Mouse (Mus musculus): Measurements from ENCODE around the gene Gm4869.
"Not testable (repeated sequence)": the region's sequence is repeated elsewhere in the genome, so short reads cannot be mapped to it uniquely, and the experiment has no call there.

The Gm4869 gene

DNA sequence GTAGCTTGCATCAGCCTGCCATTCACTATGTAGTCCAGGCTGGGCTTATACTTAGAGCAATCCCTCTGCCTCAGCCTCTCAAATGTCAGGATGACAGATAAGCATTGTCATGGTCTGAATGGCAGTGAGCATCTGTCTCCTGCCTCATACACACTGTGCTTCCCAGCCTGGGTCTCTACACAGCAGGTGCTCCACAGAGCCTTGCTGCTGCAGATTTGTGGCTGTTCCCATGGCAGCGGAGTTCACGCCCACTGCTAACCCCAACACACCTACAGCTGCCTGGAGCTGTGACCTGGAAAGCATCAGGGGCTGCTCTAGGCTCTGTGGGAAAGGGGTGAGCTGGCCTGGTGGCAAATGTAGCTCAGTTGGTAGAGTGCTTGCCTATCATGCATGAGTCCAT is 19.5 kb downstream of the Gm4869 start:
- peak; percentile 33 for DNase-seq (ENCODE audit: low spot score)

DNA sequence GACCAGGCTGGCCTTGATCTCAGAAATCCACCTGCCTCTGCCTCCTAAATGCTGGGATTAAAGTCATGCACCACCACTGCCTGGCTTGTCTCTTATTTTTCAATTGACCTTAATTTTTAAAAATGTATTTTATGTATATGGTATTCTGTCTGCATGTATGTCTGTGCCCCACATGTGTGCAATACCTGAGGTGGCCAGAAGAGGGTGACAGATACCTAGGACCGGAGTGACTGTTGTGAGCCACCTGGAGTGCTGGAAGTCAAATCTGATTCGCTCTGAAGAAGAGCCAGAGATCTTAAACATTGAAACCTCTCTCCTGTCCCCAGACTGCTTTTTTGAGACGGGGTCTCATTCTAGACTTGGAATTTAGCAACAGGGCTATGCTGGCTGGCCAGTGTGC is 26.9 kb downstream of the Gm4869 start:
- no peak for DNase-seq (ENCODE audit: low spot score)

DNA sequence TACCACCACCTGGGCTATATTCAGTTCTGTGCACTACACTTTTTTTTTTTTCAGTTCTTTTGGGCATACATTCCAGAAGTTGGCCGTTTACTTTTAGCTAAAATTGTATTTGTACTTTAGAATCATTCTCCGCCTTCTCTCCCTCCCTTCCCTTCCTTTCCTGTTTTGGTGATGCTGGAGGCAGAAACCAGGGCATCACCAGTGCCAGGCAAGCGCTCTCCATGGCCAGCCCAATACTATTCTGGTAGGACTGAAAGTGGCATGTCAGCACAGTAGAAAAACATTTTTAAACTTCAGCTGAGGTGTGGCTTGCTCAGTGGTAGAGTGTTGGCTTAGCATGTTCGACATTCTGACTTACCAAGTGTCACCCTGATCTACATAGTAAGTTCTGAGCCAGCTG is 36.0 kb downstream of the Gm4869 start:
- no peak for DNase-seq (ENCODE audit: low spot score)

DNA sequence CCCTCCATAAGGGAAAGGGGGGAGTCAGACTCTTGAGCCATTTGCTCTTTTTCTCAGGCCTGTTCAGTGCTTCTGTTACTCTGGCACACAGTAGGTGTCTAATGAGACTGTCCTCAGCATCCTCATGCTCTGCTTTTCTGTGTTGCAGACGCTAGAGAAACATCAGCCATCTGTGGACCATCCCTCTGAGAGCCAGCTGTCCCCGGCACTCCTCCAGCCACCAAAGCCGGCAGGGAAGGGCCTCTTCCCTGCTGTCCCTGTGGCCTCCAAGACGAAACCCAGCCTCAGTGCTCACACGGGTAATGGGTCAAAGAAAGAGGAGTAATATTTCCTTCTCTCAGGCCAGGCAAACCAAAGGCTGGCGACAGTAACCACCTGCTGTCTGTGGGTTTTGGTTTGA is 45.7 kb downstream of the Gm4869 start:
- no peak for DNase-seq (ENCODE audit: low spot score)

DNA sequence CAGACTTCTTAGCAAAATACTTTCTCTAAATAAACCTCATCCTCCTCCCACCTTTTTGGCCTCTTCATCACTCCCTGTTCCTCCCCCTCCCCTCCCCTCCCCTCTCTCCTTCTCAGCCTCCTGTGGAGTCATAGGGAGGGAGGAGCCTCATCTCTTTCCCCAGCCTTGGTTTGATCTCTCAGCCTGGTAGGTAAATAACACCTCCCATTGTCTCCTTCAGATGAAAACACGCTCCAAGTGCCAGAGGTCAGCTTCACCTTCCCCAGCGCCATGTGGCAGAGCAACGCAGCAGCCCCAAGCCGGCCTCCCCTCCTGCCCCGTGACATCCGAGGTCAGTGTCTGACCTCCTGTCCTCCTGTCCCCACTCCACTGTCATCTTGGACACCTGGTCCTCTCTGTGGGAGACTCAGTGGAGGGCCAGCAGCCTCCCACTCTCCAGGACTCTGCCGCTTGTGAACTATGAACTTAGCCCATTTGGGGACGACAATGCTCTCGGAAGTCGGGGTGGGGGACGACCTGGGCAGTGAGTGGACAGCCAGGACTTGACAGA is 47.3 kb downstream of the Gm4869 start:
- DNase-seq (ENCODE audit: low spot score): no peak

DNA sequence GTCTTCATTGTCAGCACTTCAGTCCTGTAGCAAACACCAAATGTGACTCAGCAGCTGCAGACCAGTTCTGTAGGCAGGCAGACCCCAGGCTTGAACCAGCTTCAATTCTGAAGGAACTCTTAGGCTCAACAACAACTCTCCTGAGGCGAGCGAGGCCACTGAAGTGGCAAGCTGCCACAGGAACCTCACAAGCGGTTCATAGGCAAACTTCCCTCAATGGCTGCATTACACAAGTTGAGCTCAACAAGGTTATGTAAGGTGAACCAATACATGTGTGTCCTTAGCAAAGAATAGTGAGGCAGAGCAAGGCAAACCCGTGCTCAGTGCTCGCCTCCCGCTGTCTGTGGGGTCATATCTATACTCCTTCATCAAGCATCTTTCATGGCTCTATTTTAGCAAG is 52.7 kb downstream of the Gm4869 start:
- DNase-seq (ENCODE audit: low spot score): no peak

DNA sequence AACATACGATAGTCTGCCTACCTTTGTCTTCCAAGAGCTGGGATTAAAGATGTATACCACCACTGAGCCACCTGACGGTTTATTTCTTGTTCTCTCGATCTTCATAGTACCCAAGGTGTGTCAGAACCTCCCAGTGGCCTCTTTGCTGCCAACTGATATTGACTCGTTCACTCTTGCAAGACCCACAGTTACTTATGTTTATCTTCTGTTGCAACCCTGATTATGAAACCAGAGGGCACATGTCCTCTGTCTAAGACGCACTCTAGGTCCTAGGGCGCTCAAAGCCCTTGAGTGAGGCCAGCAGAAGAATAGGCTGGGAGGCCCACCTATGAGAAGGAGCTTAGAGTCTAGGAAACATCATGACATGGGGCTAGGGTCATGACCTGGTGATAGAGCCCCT is 55.3 kb downstream of the Gm4869 start:
- no peak for DNase-seq (ENCODE audit: low spot score)

DNA sequence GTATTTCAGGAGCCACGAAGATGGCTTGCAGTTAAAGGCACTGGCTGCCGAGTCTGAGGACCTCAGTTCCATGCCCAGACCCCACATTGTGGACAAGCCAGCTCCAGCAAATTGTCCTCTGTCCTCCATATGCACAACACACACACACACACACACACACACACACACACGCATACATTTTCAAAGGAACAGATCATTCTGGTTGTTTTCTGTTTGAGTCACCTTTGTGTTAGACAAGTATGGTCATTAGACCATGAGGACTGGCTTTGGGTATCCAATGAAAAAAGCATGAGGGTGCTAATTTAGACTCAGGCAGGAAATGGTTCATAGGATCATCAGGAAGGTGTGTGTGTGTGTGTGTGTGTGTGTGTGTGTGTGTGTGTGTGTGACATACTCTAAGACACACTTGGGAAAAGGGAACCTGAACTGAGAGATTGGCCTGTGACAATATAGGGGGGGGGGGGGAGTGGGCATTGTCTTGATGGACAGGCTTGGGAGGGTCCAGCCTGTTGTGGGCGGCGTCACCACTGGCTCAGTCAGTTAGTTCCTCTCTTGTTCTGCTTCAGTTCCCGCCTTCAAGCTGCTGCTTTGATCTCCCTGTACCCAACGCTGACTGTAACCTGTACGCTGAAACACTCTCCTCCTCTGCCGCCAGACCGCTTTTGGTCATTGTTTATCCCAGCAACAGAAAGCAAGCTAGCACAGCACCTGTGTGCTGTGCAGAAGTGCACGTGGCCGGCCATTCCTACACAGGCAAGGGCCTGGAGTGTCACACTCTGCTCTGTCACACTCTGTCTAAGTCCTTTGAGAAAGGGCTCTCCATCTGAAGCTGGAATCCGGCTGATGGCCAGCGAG is 56.8 kb downstream of the Gm4869 start:
- DNase-seq (ENCODE audit: low spot score): no peak

DNA sequence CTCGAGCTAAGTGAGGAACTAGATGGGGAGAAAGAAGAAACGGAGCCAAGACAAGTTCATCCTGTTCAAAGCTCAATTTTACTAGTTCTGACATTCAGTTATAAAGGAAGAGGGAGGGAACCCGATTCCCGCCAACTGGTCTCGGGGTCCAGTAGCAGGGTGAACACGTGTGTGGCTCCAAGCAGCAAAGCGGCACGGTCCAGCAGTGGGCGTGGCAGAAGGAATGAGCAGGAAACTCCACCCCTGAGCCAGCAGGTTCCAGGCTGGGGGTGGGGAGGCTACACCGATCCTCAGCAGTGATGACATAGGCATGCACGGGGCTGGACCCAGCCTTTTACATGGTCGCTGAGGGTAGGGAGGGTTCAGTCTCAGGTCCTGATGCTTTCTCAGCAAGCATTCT is 57.5 kb downstream of the Gm4869 start:
- DNase-seq (ENCODE audit: low spot score): not testable (repeated sequence)

DNA sequence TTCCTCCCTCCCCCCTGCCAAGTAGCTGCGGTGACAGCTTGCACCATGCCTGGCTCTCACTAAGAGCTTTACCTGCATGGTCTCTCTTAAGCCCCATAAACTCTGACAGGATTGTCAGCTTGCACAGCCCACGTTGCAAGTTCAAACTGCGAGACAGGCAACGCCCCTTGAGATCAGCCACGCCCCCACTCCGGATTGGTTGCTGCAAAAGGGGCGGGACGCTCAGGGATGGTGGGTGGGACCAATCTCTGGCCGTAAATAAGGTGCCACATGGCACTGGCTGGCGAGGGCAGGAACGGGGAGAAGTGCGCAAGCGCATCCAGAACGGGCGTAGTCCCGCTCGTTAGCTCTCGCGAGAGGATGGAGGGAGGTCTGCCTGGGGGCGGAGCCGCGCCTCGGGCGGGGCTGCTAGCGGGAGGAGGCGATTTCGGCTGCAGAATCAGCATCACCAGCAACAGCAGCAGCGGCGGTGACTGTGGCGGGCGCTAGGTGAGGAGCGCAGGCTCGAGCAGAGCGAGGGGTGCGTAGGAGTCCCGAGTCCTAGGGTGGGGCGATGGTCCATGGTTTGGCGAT is 59.8 kb downstream of the Gm4869 start, which contains the start of gene Chst12:
Chst12 (plus strand) TSS at position 343 of the 573 bp plus-strand sequence.
- DNase-seq (ENCODE audit: low spot score): peak; percentile 99

DNA sequence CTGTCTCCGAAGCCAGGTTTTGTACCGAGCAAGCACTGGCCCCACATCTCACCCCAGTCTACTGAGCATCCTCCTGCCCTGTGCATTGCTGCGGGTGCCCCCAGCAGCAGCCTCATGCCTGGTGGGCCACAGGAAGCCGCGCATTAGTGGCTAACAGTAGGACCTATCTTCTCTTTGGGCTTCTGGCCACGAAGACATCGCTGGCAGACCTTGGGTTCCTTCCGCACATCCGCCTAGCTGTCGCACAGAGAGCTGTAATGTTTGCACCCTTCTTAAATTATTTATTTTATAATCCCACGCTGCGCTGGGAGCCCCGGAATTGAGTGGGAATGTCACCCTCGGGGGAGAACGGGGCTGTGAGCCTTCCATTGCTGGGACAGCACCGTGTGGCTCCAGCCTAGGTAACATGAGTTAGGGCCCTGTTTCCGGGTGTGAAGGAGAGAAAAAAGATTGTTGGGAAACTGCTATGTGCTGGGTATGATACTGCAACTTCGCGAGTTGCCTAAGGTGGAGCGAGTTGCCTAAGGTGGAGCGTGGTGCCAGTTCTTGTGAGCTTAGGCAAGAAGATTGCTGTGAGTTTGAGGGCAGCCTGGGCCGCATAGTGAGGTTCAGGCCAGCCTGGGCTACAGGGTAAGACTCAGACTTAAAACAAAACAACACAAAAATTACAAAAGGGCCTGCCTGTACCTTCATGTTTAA is 60.8 kb downstream of the Gm4869 start:
- DNase-seq (ENCODE audit: low spot score): no peak

DNA sequence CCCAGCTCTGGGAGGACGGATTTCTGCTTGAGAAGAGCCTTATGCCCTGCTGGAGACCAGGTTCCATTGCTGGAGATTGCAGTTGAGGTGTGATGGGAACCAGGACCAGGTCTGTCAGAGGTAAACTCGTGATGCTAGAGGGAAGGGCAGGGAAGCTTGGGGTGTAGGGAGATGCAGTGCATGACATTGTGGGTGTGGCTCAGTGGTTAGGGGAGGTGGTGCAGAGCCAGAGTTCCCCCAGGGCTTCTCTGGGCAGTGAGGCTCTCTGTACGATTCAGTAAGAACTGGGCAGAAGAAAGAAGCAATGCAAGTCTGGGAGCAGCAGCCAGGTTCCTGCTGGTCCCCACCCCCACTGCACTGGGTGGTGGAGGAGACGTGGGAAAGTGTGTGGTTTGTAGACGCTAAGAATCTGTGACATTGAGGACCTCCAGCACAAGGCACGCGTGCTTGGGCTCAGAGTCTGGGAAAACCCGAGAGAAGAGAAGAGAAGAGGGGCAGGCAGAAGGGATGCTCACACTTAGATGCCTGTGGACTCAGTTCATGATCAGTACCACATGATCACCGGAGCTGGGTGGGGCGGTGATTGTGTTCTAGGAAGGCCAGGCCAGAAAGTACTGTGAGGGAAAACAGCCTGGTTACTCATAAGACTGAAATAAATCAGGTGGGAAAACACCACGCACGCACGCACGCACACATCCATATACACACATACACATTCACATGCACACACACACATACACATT is 62.2 kb downstream of the Gm4869 start:
- DNase-seq (ENCODE audit: low spot score): no peak

DNA sequence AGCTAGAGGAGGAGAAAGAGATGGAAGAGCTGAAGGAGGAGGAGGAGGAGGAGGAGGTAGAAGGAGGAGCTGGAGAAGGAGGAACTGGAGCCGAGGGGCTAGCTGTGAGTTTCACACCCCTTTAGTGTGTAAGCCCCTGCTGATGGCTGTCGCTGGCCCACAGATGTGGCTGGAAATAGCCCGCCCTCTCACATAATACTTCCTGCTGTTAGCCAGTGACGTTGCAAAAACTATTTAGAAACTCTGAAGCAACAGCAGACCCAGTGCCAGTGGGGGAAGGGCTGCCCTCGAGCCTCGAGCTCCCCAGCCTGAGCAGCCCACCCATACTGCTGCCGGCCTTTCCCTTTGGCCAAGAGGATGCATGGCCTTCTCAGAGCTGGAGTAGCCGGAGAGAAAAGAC is 63.2 kb downstream of the Gm4869 start:
- no peak for DNase-seq (ENCODE audit: low spot score)

DNA sequence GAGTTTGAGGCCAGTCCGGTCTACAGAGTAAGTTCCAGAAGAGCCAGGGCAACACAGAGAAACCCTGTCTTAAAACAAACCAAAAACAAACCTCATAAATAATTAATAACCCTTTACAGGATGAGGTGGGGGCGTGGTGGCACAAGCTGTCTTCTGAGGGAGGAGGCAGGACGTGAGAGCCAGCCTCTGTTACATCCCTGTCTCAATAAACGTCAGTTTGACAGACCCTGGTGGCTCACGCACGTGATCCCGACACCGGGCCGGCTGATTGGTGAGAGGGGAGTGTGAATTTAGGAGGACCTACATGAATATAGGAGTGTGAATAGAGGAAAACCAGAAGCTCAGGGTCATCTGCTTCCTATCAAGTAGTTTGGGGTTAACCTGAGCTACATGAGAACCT is 63.8 kb downstream of the Gm4869 start:
- DNase-seq (ENCODE audit: low spot score): no peak

DNA sequence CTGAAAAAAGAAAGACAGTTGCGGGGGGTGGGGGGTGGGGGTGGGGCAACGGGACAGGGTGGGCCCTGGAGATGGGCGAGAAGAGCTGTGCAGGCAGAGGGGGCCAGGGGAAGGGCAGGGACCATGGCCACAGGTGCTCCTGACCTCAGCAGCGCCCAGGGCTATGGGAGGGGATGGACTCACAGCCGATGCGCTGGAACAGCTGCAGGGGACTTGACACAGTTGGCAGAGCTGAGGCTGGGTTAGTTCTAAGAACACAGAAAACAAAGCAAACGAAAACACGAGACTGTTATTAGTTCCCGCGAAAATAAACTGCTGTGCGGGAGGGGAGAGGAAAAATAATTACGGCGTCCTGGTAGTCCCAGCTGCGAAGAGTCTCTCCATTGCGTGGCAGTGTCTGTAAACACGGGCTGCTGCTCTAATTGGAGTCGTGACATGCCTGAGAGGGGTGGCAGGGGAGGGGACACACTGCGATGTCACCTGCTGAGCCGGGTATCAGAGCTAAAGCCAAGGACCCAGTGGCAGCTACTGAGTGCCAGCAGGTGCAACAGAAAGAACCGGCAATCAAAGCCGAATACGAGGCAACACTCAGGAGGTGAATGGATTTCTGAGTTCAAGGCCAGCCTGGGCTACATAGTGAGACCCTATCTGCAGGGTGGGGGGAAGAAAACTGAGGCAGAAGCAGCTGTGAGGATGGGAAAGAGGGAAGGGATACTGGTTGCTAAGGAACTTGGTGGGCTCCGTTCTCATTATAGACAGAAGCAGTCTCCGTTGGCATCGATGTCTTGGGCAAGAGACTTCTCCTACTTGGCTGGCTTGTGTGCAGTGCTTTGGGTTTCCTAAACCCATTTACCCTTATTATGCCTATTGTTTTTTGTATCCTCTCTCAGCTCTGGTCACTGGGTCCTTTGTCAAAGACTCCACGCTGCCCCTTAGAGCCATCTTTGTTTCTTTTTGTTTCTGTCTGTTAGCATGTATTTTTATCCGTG is 64.9 kb downstream of the Gm4869 start:
- no peak for DNase-seq (ENCODE audit: low spot score)

DNA sequence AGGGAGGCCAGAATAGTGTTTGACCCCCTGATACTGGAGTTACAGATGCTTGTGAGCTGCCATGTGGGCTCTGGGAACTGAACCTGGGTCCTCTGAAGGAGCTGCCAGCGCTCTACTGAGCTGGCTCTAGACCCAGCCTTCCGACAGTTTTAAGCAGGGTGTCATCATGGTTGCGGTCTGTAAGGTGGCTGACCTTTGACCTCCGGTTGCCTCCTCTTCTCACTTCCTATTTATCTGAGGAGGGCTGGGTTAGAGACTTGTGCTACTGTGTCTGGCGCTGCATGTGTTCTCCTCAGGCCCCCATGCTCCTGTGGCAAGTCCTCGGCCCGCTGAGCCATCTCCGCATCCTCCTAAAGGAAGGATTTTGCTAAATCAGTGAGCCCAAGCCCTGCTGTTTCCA is 68.5 kb downstream of the Gm4869 start:
- DNase-seq (ENCODE audit: low spot score): no peak

DNA sequence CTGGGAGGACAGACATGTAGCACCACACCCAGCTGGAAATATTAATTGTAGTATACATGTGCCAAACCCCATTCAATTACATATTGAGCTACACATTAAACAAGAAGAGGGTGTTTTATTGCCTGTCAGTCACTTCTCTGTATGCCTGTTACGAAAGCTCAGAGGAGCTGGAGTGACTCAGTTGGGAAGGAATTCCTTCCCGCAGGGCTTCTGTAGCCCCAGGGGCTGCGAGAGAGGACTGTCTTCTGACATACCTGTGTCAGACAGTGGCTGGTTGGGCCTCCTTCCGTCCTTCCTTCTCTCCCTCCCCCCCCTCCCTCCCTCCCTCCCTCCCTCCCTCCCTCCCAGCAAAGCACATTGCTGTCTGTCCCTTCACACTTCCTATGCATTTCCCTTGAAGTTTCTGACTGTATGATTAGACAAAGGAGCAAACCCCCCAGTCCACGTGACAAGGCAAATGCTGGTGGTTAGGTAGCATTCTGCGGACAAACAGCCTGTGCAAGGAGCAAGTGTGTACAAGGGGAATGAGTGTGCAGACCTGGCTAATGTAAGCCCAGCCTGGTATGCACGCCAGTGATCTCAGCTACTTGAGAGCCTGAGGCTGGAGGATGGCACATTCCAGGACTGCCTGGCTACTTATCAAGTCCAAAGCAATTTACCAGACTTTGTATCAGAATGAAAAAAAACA is 69.5 kb downstream of the Gm4869 start:
- DNase-seq (ENCODE audit: low spot score): no peak

DNA sequence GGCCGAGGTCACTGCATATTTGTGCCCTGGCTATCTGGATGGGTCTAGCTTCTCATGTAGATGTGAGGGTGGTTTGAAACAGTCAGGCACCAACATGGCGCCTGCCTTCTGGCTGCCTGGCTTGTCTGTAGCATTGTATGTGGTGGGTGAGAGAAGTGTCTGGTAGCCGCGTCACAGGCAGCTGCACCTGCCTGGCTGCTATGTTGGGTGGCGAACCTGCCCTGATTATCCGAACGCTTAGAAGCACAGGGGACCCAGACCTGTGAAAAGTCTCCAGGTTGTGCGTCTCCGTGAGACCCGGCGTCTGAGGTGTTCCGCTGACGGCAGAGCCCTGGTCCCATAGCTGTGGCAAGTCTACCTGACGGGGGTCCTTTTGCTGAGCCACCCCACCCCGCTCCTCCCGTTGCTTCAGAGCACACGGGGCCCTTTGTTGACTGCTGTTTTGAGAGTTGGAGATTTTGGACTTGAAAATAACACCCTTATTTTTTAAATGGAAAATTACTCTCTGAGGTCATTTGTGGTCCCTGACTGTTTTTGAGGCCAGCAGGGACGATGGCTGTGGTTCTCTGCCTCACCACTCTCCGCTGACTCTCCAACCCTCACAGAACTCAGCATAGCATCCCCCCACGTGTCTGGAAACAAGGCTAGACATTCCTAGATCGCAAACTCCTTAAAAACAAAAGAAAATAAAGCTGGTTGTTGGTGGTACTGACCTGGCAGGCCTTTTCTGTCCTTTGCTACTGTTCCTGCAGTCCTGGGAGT is 71.9 kb downstream of the Gm4869 start:
- no peak for DNase-seq (ENCODE audit: low spot score)

DNA sequence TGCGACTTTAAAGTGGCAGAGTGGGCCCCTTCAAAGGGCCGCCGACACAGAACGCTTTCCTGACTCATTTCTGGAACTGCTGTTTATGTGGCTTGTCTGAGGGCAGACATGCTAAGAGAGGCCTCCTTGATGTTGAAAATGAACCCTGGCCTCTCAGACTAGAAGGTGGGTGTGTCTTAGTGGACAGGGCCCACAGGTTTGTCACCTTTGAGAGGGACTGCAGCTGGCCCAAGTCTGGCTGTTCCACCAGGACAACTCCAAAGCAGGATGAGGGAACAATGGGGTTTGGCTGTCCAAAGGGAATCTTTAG is 72.4 kb downstream of the Gm4869 start:
- DNase-seq (ENCODE audit: low spot score): no peak

DNA sequence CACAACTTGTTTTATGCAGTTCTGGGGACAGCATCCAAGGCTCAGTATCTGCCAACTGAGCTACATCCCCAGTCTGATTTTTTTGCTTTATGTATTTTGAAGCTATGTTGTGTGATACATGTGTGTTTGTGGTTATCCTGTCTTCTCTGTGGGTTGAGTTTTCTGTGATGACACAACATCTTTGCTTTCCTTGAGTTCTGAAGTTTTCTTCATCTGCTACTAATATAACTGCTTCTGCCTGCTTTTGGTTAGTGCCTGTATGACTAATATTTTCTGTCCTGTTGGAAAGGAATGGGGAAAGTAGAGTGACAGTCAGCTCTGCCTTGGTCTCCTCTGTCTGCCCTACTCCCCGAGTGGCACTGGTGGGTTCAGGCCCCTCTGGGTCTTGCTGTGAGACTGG is 75.8 kb downstream of the Gm4869 start:
- DNase-seq (ENCODE audit: low spot score): no peak
